Mouse (Mus musculus) lung, embryonic 16.5 days (tissue): ENCODE results near the gene Tex21. TPM values are rescaled to one million over a fixed set of nuclear protein-coding genes. Genes with fewer than 3 reads are reported as not detected.
A peak's percentile ranks its signal among the peaks of the same experiment; 100 is the strongest.

ENCODE experiments used
- ATAC-seq: fragments of 200-750 bp; cut with Nextera tagmentation; 2 replicates; pipeline ENCODE4 v1.8.0; 2017; ENCODE audit warnings: low read depth, mild to moderate bottlenecking, moderate library complexity
- H3K27ac ChIP-seq: fragments of 300-500 bp; sonication (generic); 2 replicates; pipeline ENCODE4 v1.5.1; 2014; ENCODE audit warnings: mild to moderate bottlenecking, control low read depth, low read length
- H3K27me3 ChIP-seq: fragments of 300-500 bp; sonication (generic); 2 replicates; pipeline ENCODE4 v1.6.1; 2014; ENCODE audit warnings: low read depth, low read length, mixed read lengths; ENCODE audit not compliant: control insufficient read depth, insufficient read depth
- H3K36me3 ChIP-seq: fragments of 300-500 bp; sonication (generic); 2 replicates; pipeline ENCODE4 v1.6.1; 2014; ENCODE audit warnings: low read length; ENCODE audit not compliant: control insufficient read depth, insufficient read depth
- H3K4me1 ChIP-seq: fragments of 300-500 bp; sonication (generic); replicated peaks from 2 replicates; pipeline ENCODE4 v1.6.1; 2014; ENCODE audit warnings: low read length, mixed read lengths; ENCODE audit not compliant: control insufficient read depth, insufficient read depth
- H3K4me2 ChIP-seq: fragments of 300-500 bp; sonication (generic); 2 replicates; pipeline ENCODE4 v1.6.1; 2014; ENCODE audit warnings: low read depth, low read length, control low read depth
- H3K4me3 ChIP-seq: fragments of 300-500 bp; sonication (generic); 2 replicates; pipeline ENCODE4 v1.5.1; 2014; ENCODE audit warnings: mild to moderate bottlenecking, low read length, control low read depth
- H3K9ac ChIP-seq: fragments of 300-500 bp; sonication (generic); 2 replicates; pipeline ENCODE4 v1.6.1; 2014; ENCODE audit warnings: low read length, control low read depth
- H3K9me3 ChIP-seq: fragments of 300-500 bp; sonication (generic); 2 replicates; pipeline ENCODE4 v1.6.1; 2016; ENCODE audit warnings: low read length; ENCODE audit not compliant: control insufficient read depth
- WGBS: fragments of 180-500 bp; shearing (Covaris S2); extraction: QIAGEN DNeasy Blood & Tissue Kit; methylation state at CpG from one replicate; pipeline ENCODE4 v1.1.7; 2014; 5-methylcytosine and 5-hydroxymethylcytosine counted together
- polyA plus RNA-seq: library from polyadenylated mRNA; unstranded; fragments of >200 nt; fragmentation: Nextera tagmentation; extraction: Ambion mirVana; gene quantifications from 2 replicates; pipeline ENCODE4 v1.2.1, GENCODE M21; 2015

Tex21 gene
- polyA plus RNA-seq, 1 experiment from 2014 or later, result not detected

GRCm38 (mm10) chr12:76281111-76281660, 34.6 kb upstream of the Tex21 start:
- no peak overlapping the region for H3K4me3 ChIP-seq
- no peak overlapping the region for H3K27ac ChIP-seq
- no peaks in the 10 kb centered on the region for H3K4me1 ChIP-seq
- peaks cover 7% of the 10 kb centered on the region for H3K36me3 ChIP-seq
- H3K4me2 ChIP-seq, result no peak overlapping the region
- WGBS, result 77% methylated on average over 2 of the region's 2 CpGs
- ATAC-seq, result no peak
- no peaks in the 10 kb centered on the region for H3K27me3 ChIP-seq
- no peaks in the 10 kb centered on the region for H3K9me3 ChIP-seq
- no peak overlapping the region for H3K9ac ChIP-seq

DNA sequence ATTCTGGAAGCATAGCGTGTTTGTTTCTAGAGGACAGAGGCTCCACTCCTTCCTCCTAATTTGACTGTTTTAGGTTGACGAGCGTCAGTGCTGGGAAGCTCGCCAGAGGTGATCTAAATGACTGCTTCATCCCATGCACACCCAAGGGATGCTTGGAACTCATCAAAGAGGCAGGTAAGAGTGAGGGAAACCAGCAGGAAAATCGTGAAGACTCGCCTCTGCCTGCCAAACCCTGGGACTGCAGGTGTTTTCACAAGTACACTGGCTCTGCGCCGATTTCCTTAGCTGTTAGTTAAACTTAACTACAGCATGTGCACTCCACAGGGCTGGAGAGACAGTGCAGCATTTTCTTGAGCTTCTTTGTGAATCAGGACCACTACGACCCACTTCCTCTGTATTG, 34.0 kb upstream of the Tex21 start:
- no peak for ATAC-seq
- Histone ChIP-seq H3K9ac (no peak overlapping the region), H3K4me2 (no peak overlapping the region), H3K27ac (no peak overlapping the region), H3K27me3 (no peaks in the 10 kb centered on the region), H3K4me3 (no peak overlapping the region), H3K4me1 (no peaks in the 10 kb centered on the region), H3K36me3 (peaks cover 7% of the 10 kb centered on the region), H3K9me3 (no peaks in the 10 kb centered on the region)
- 88% methylated on average over 9 of the region's 9 CpGs for WGBS

DNA sequence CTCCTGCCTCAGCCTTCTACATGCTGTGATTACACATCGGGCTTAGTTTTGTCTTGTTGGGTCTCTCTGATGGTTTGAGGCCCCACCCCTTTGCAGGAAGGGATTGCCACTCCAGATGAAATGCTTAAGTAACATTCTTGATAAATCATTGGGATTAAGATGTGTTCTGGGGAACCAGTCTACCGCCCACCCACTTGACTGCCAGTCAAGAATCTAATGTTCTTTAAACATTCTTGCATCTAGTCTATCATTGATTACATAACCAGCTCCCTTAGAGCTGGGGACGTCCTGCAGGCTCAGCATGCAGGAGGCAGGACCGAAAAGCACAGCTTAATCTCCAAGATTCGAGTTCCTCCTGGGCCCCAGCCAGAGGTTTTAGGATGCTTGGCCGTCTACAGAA, 31.7 kb upstream of the Tex21 start:
- H3K4me3 ChIP-seq, result no peak overlapping the region
- H3K27ac ChIP-seq, result no peak overlapping the region
- WGBS, result 50% methylated on average over 6 of the region's 6 CpGs
- no peak overlapping the region for H3K9ac ChIP-seq
- H3K4me1 ChIP-seq, result no peaks in the 10 kb centered on the region
- 0 out of 2 replicates have a peak, but pooled peaks have one; percentile 10 for ATAC-seq
- peaks cover 7% of the 10 kb centered on the region; the same call in 1 of the 2 replicates for H3K36me3 ChIP-seq
- H3K27me3 ChIP-seq, result no peaks in the 10 kb centered on the region
- no peak overlapping the region for H3K4me2 ChIP-seq
- H3K9me3 ChIP-seq, result no peaks in the 10 kb centered on the region

DNA sequence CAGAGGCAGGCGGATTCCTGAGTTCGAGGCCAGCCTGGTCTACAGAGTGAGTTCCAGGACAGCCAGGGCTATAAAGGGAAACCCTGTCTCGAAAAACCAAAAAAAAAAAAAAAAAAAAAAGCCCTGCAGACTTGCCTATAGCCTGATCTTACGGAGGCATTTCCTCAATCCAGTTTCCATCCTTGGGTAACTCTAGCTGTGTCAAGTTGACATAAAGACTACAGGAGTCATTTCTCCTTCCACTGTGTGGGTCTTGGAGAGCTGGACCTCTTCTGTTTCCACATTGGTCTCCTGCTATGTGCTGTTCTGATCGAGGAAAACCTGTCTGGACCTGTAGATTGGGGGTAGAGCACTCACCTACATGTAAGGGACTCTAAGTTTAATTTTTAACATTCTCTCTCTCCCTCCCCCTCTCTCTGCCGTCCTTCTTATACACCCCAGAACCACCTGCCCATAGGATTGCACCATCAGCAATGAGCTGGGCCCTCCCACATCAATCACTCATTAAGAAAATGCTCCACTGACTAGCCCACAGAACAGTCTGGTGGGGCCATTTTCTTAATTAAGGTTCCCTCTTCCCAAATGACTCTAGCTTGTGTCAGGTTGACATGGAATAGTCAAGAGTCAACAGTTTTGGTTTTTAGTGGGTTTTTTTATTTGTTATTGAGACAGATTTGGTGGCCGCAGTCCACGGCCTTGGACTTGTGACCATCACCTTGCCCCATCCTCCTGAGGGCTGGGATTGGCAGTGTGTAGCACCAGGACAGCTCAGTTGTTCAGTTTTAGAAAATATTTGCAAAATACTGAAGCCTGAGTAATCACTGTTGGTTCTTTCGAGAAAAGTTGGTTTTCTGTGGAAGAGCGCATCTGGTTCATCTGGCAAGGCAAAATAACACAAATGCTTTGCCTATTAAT, 26.3 kb upstream of the Tex21 start:
- Histone ChIP-seq H3K4me3 (no peak overlapping the region), H3K9ac (no peak overlapping the region), H3K27me3 (no peaks in the 10 kb centered on the region), H3K27ac (no peak overlapping the region), H3K9me3 (no peaks in the 10 kb centered on the region), H3K4me1 (0 out of 2 replicates have a peak, but pooled peaks cover 5% of the 10 kb centered on the region), H3K4me2 (no peak overlapping the region), H3K36me3 (no peaks in the 10 kb centered on the region)
- no peak for ATAC-seq
- WGBS, result 83% methylated on average over 10 of the region's 10 CpGs

DNA sequence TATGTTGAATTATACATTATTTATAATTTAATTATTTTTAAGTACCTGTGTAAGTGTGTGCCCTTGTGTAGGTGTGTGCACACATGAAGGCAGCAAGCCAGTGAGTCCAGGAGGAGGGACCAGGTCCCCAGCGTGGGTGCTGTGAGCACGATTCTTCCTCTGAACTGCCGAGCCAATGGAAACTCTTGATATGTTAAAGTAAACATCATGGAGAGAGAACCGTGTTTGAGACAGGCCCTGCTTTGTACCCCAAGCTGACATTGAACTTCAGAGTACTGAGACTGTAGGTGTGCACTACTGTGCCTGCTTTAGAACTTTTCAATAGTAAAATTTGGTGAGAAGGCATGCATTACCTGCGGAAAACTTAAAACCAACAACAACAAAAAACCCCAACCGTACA, 25.0 kb upstream of the Tex21 start:
- ATAC-seq, result peak; percentile 64
- Histone ChIP-seq H3K9me3 (no peaks in the 10 kb centered on the region), H3K4me2 (no peak overlapping the region)

GRCm38 (mm10) chr12:76269196-76269595, 22.6 kb upstream of the Tex21 start:
- Histone ChIP-seq H3K36me3 (0 out of 2 replicates have a peak, but pooled peaks cover 2% of the 10 kb centered on the region), H3K9me3 (no peaks in the 10 kb centered on the region), H3K27me3 (no peaks in the 10 kb centered on the region), H3K4me2 (no peak overlapping the region), H3K9ac (no peak overlapping the region), H3K4me3 (no peak overlapping the region), H3K27ac (no peak overlapping the region), H3K4me1 (0 out of 2 replicates have a peak, but pooled peaks cover 5% of the 10 kb centered on the region)
- ATAC-seq, result no peak
- 62% methylated on average over 7 of the region's 7 CpGs for WGBS

More for the DNA sequence above, 25.0 kb upstream of the Tex21 start:
- H3K4me3 ChIP-seq, result no peak overlapping the region
- 50% methylated on average over 6 of the region's 6 CpGs for WGBS
- H3K9ac ChIP-seq, result no peak overlapping the region
- peak overlapping the region; percentile 36; the same call in 1 of the 2 replicates for H3K27ac ChIP-seq
- H3K27me3 ChIP-seq, result no peaks in the 10 kb centered on the region
- H3K36me3 ChIP-seq, result 0 out of 2 replicates have a peak, but pooled peaks cover 1% of the 10 kb centered on the region
- 0 out of 2 replicates have a peak, but pooled peaks cover 5% of the 10 kb centered on the region for H3K4me1 ChIP-seq

DNA sequence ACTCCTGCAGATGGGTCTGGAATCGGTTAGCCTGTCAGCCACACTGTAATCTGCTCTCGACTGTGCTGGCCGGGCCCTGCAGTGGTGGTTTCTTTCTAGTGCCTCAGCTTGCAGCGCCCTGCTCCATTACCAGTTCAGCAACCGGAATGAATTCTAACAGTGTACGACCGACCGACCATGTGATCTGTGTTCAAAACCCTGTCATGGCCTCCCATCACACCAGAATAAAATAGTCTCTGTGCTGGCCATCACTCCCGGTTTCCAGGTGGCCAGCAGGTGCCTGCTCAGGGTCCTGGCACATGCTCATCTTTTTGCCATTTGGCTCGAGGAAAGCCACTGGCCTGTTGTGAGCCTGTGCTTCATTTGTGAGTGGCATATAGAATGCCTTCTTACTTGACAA, 22.1 kb upstream of the Tex21 start:
- H3K4me1 ChIP-seq, result 0 out of 2 replicates have a peak, but pooled peaks cover 5% of the 10 kb centered on the region
- H3K9ac ChIP-seq, result no peak overlapping the region
- 0 out of 2 replicates have a peak, but pooled peaks cover 2% of the 10 kb centered on the region for H3K36me3 ChIP-seq
- H3K27ac ChIP-seq, result no peak overlapping the region
- no peaks in the 10 kb centered on the region for H3K9me3 ChIP-seq
- H3K4me3 ChIP-seq, result no peak overlapping the region
- no peak overlapping the region for H3K4me2 ChIP-seq
- ATAC-seq, result no peak
- WGBS, result 83% methylated on average over 10 of the region's 10 CpGs
- no peaks in the 10 kb centered on the region for H3K27me3 ChIP-seq

- Histone ChIP-seq H3K4me3 (no peak overlapping the region), H3K4me1 (0 out of 2 replicates have a peak, but pooled peaks cover 2% of the 10 kb centered on the region), H3K9me3 (no peaks in the 10 kb centered on the region), H3K9ac (no peak overlapping the region), H3K27me3 (no peaks in the 10 kb centered on the region), H3K27ac (no peak overlapping the region), H3K4me2 (no peak overlapping the region), H3K36me3 (0 out of 2 replicates have a peak, but pooled peaks cover 2% of the 10 kb centered on the region)
- ATAC-seq, result peak; percentile 39; the same call in 1 of the 2 replicates
- WGBS, result 60% methylated on average over 9 of the region's 9 CpGs
Measured at GRCm38 (mm10) chr12:76266875-76267274, 20.3 kb upstream of the Tex21 start.

GRCm38 (mm10) chr12:76265001-76265400, 18.5 kb upstream of the Tex21 start:
- Histone ChIP-seq H3K36me3 (0 out of 2 replicates have a peak, but pooled peaks cover 2% of the 10 kb centered on the region), H3K9me3 (no peaks in the 10 kb centered on the region), H3K27ac (no peak overlapping the region), H3K27me3 (no peaks in the 10 kb centered on the region), H3K9ac (no peak overlapping the region), H3K4me1 (no peaks in the 10 kb centered on the region), H3K4me3 (no peak overlapping the region), H3K4me2 (no peak overlapping the region)
- no peak for ATAC-seq
- WGBS, result 68% methylated on average over 6 of the region's 6 CpGs
